Mouse (Mus musculus) myocyte (in vitro differentiated cells): ENCODE results near the gene Slc7a14. TPM values are rescaled to one million over a fixed set of nuclear protein-coding genes. Genes with fewer than 3 reads are reported as not detected.
"Not testable (repeated sequence)": the region's sequence is repeated elsewhere in the genome, so short reads cannot be mapped to it uniquely, and the experiment has no call there.

ENCODE experiments used
- H3K27me3 ChIP-seq: one replicate; pipeline ENCODE4 v1.6.1; 2011; ENCODE audit not compliant: control insufficient read depth, insufficient read depth, insufficient read length
- H3K36me3 ChIP-seq: one replicate; pipeline ENCODE4 v1.6.1; 2011; ENCODE audit not compliant: control insufficient read depth, insufficient read depth
- H3K4me2 ChIP-seq: one replicate; pipeline ENCODE4 v1.6.1; 2011; ENCODE audit warnings: low read depth, control low read depth
- H3K4me3 ChIP-seq: one replicate; pipeline ENCODE4 v1.5.1; 2011; ENCODE audit warnings: mild to moderate bottlenecking, control low read depth, moderate library complexity
- H3K79me2 ChIP-seq: one replicate; pipeline ENCODE4 v1.6.1; 2011; ENCODE audit not compliant: control insufficient read depth, insufficient read depth
- H3ac ChIP-seq: one replicate; pipeline ENCODE4 v1.6.1; 2011; ENCODE audit not compliant: control insufficient read depth, insufficient read length
- CEBPB ChIP-seq: IDR thresholded peaks from 2 replicates; pipeline ENCODE4 v1.6.1; 2011; ENCODE audit warnings: mild to moderate bottlenecking, moderate library complexity; ENCODE audit not compliant: poor library complexity, insufficient read depth, severe bottlenecking
- E2F4 ChIP-seq: IDR thresholded peaks from one replicate; pipeline ENCODE4 v1.6.1; 2011; ENCODE audit warnings: mild to moderate bottlenecking, control low read depth, moderate library complexity; ENCODE audit not compliant: insufficient read depth
- MYOD1 ChIP-seq, 3 experiments: IDR thresholded peaks; one replicate each; pipeline ENCODE4 v1.6.1; 2011; ENCODE audit warnings: control low read depth in 2 of 3, low read depth in 2 of 3, mild to moderate bottlenecking in 2 of 3, moderate library complexity in 1 of 3; ENCODE audit not compliant: insufficient read length in 2 of 3, control insufficient read depth in 1 of 3
- MYOG ChIP-seq, 3 experiments: IDR thresholded peaks; one replicate each; pipeline ENCODE4 v1.6.1; 2011; ENCODE audit warnings: control low read depth in 2 of 3, low read depth in 2 of 3, mild to moderate bottlenecking in 2 of 3; ENCODE audit not compliant: insufficient read length in 2 of 3, control insufficient read depth in 1 of 3, insufficient read depth in 1 of 3
- POLR2A ChIP-seq: IDR thresholded peaks from one replicate; pipeline ENCODE4 v1.6.1; 2011; ENCODE audit warnings: low read depth, mild to moderate bottlenecking, control low read depth, moderate library complexity; ENCODE audit not compliant: insufficient read length
- POLR2AphosphoS2 ChIP-seq: IDR thresholded peaks from one replicate; pipeline ENCODE4 v1.6.1; 2011; ENCODE audit warnings: low read depth, control low read depth; ENCODE audit not compliant: insufficient read length
- REST ChIP-seq: IDR thresholded peaks from one replicate; pipeline ENCODE4 v1.6.1; 2011; ENCODE audit warnings: mild to moderate bottlenecking, control low read depth, moderate library complexity; ENCODE audit not compliant: insufficient read depth, insufficient read length
- SRF ChIP-seq: IDR thresholded peaks from one replicate; pipeline ENCODE4 v1.6.1; 2011; ENCODE audit warnings: low read depth; ENCODE audit not compliant: control insufficient read depth, insufficient read length
- TCF12 ChIP-seq: IDR thresholded peaks from one replicate; pipeline ENCODE4 v1.6.1; 2011; ENCODE audit warnings: mild to moderate bottlenecking, control low read depth; ENCODE audit not compliant: poor library complexity, insufficient read depth, severe bottlenecking
- TCF3 ChIP-seq: IDR thresholded peaks from one replicate; pipeline ENCODE4 v1.6.1; 2011; ENCODE audit warnings: low read depth, control low read depth; ENCODE audit not compliant: insufficient read length
- USF1 ChIP-seq: IDR thresholded peaks from one replicate; pipeline ENCODE4 v1.6.1; 2011; ENCODE audit warnings: low read depth, mild to moderate bottlenecking, control low read depth, moderate library complexity
- polyA plus RNA-seq: library from polyadenylated mRNA; unstranded; fragments of >200 nt; fragmentation: generic; extraction: Trizol; gene quantifications from one replicate; pipeline ENCODE4 v1.2.1, GENCODE M21; 2012; ENCODE audit warnings: missing spikeins

Gene Slc7a14
- polyA plus RNA-seq, 1 experiment = not detected

DNA sequence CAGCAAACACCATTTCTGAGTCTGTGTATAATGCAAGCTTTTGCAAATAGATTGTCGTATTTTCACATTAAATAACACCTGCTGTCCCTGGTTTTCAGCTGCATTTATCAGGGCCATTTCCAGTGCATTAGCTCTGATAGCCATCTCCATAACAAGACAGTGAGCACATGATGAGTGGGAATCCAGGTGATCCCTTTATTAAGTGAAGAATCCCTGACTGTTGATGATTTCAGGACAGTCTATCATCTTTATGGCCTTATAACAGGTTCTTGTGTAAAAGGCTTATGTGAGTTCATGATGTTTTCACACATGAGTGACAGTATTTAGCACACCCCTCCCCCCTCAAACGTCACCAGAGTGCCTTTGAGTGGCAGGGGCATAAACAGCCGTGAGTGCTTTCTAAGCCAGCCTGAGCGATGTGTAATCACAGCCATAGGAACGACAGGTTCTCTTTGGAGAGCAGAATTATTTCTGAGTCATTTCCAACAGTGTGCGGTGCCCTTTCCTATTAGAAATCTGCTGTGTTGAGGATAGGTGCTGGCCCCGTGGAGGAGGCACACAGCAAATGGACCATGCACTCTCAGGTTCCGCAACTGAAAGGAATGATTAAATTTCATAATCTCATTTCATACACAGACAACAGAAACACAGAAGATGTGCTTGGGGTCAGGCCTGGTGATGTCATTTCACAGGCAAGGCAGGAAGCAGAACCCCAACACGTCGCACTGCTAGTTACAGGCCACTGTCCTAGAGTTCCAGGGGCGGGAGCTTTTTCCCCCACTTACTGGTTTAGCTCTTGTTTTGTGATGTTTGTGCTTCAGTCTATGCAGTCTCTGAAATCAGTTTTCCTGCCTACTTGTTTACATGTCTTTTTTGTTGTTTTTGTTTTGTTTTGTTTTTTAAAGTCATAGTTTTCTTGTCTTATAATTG lies 18.2 kb downstream of the Slc7a14 start:
- no peak for TF ChIP-seq TCF12
- no peak for TF ChIP-seq E2F4
- no peak for TF ChIP-seq SRF
- TF ChIP-seq USF1 = no peak
- no peak for TF ChIP-seq TCF3
- TF ChIP-seq CEBPB = no peak
- no peak for TF ChIP-seq MYOD1 (IDR thresholded peaks at IDR 0.05; ENCODE audit: control insufficient read depth in 1 of 3, insufficient read length in 2 of 3, low read depth in 2 of 3)
- no peak overlapping the region for H3ac ChIP-seq
- no peaks in the 10 kb centered on the region for H3K79me2 ChIP-seq
- no peaks in the 10 kb centered on the region for H3K36me3 ChIP-seq
- H3K4me3 ChIP-seq = no peak overlapping the region
- H3K4me2 ChIP-seq = no peak overlapping the region
- no peaks in the 10 kb centered on the region for H3K27me3 ChIP-seq

DNA sequence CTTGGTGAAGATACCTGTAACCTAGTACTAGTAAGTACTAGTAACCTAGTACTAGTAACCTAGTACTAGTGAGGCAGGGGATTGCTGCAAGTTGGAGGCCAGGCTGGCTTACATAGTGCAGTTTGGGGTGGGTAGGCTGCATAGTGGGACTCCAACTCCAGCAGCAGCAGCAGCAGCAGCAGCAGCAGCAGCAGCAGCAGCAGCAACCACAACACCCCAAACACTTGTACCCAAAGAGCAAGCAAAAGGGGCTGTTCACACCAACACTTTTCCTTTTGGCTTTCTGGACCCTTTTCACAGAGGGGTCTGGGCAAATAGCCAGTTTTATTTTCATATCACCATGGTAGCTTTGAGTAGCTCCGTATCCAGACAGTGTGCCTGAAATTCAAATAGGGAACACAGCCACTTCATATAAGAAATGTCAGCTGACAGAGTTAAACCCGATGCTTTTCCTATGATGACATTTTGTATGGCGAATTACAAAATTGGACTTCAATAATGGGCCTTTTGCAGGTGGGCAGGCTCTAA lies 22.7 kb downstream of the Slc7a14 start:
- Histone ChIP-seq H3K36me3 (no peaks in the 10 kb centered on the region), H3K27me3 (no peaks in the 10 kb centered on the region), H3K79me2 (no peaks in the 10 kb centered on the region), H3K4me2 (no peak overlapping the region), H3ac (no peak overlapping the region), H3K4me3 (no peak overlapping the region)
- TF ChIP-seq E2F4 = no peak
- TF ChIP-seq MYOD1 (IDR thresholded peaks at IDR 0.05; ENCODE audit: control insufficient read depth in 1 of 3, insufficient read length in 2 of 3, low read depth in 2 of 3) = no peak
- no peak for TF ChIP-seq TCF3
- TF ChIP-seq MYOG (IDR thresholded peaks at IDR 0.05; ENCODE audit: control insufficient read depth in 1 of 3, insufficient read depth in 1 of 3, insufficient read length in 2 of 3, low read depth in 2 of 3) = no peak
- TF ChIP-seq CEBPB = no peak
- TF ChIP-seq REST = no peak
- TF ChIP-seq USF1 = no peak
- TF ChIP-seq POLR2AphosphoS2 = no peak
- no peak for TF ChIP-seq POLR2A

DNA sequence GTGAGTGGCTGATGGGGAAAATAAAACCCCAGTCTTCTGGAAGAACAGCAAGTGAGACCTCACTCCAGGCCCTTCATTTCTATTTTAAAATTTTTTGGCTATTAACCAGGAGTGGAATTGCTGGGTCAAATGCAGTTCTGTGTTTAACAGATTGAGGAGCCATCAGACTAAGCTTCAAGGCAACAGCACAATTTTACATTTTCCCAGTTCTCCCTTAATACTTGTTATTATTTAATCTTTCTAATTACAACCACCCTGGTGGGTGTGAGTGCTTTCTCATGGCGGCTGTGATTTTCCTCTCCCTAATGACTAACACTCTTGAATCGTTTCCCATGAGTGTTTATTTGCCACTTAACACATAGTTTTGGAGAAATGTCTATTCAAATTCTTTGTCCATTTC lies 29.1 kb downstream of the Slc7a14 start:
- Histone ChIP-seq H3ac (no peak overlapping the region), H3K27me3 (no peaks in the 10 kb centered on the region), H3K79me2 (no peaks in the 10 kb centered on the region), H3K36me3 (no peaks in the 10 kb centered on the region), H3K4me3 (no peak overlapping the region), H3K4me2 (no peak overlapping the region)
- no peak for TF ChIP-seq POLR2A
- no peak for TF ChIP-seq MYOG (IDR thresholded peaks at IDR 0.05; ENCODE audit: control insufficient read depth in 1 of 3, insufficient read depth in 1 of 3, insufficient read length in 2 of 3, low read depth in 2 of 3)
- no peak for TF ChIP-seq TCF3
- no peak for TF ChIP-seq POLR2AphosphoS2
- no peak for TF ChIP-seq MYOD1 (IDR thresholded peaks at IDR 0.05; ENCODE audit: control insufficient read depth in 1 of 3, insufficient read length in 2 of 3, low read depth in 2 of 3)
- no peak for TF ChIP-seq E2F4
- TF ChIP-seq CEBPB = no peak

DNA sequence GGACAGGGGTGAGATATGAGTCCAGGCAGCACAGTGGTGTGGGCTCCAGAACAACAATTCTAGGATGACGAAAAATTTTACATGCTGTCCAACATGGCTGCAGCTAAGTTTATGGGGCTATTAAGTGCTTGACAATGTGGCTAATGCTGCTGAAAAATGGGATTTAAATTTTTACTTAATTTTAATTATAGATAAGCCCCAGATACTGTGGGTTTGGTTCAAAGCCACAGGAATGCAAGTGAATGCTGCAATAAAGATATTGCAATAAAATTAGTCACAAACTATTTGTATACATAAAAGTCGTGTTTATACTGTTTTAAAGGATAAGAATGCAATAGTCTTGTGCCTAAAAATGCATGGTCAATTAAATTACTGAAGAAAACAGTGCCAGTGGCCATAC lies 35.3 kb downstream of the Slc7a14 start:
- Histone ChIP-seq H3K4me2 (no peak overlapping the region), H3K79me2 (no peaks in the 10 kb centered on the region), H3K27me3 (no peaks in the 10 kb centered on the region), H3ac (no peak overlapping the region), H3K4me3 (no peak overlapping the region), H3K36me3 (no peaks in the 10 kb centered on the region)
- no peak for TF ChIP-seq MYOD1 (IDR thresholded peaks at IDR 0.05; ENCODE audit: control insufficient read depth in 1 of 3, insufficient read length in 2 of 3, low read depth in 2 of 3)
- TF ChIP-seq TCF3 = no peak
- TF ChIP-seq TCF12 = no peak
- TF ChIP-seq MYOG (IDR thresholded peaks at IDR 0.05; ENCODE audit: control insufficient read depth in 1 of 3, insufficient read depth in 1 of 3, insufficient read length in 2 of 3, low read depth in 2 of 3) = no peak

- not testable (repeated sequence) for H3ac ChIP-seq, H3K79me2 ChIP-seq, H3K36me3 ChIP-seq, H3K4me3 ChIP-seq, H3K4me2 ChIP-seq, H3K27me3 ChIP-seq
Observed at GRCm38 (mm10) chr3:31273247-31273646, 36.9 kb downstream of the Slc7a14 start.
